In genomic region chr9:100642186-100642839, GRCm38 (mm10) we compare ENCODE assay signal across 8 mouse cellular contexts. TPM values are rescaled to one million over a fixed set of nuclear protein-coding genes. Genes with fewer than 3 reads are reported as not detected.
DNase-seq lines count a peak whose midpoint lies in the region; ATAC-seq lines count a peak whose summit lies in the region.

No protein-coding gene starts in this region.

- H3K4me3 ChIP-seq in brown adipose tissue, adult 24 weeks (ENCODE audit: insufficient read depth, low read depth, low read length), result peak overlapping the region; percentile 79
- peak overlapping the region; percentile 96 for H3K4me3 ChIP-seq in heart, embryonic 15.5 days
- H3K4me3 ChIP-seq in limb, embryonic 13.5 days, result peak overlapping the region; percentile 74
- peak overlapping the region; percentile 83 for H3K4me3 ChIP-seq in stomach, embryonic 14.5 days (ENCODE audit: low read depth, low read length)

- H3K9ac ChIP-seq in heart, embryonic 15.5 days, result peak overlapping the region; percentile 83
- peak overlapping the region; percentile 72 for H3K9ac ChIP-seq in limb, embryonic 13.5 days
- H3K9ac ChIP-seq in stomach, embryonic 14.5 days (replicated peaks; ENCODE audit: low read depth, low read length), result peak overlapping the region; percentile 58

- peak overlapping the region; percentile 98 for H3K27ac ChIP-seq in brown adipose tissue, adult 24 weeks (replicated peaks; ENCODE audit: low read depth, low read length)
- peak overlapping the region; percentile 99 for H3K27ac ChIP-seq in heart, embryonic 15.5 days
- peak overlapping the region; percentile 98 for H3K27ac ChIP-seq in limb, embryonic 13.5 days
- peak overlapping the region; percentile 98 for H3K27ac ChIP-seq in stomach, embryonic 14.5 days (ENCODE audit: low read length)

- H3K4me1 ChIP-seq in brown adipose tissue, adult 24 weeks (ENCODE audit: control insufficient read depth, insufficient read depth, insufficient read length, low read length), result peaks cover 3% of the 10 kb centered on the region; the same call in 1 of the 2 replicates
- H3K4me1 ChIP-seq in heart, embryonic 15.5 days (replicated peaks), result peaks cover 14% of the 10 kb centered on the region
- peaks cover 18% of the 10 kb centered on the region for H3K4me1 ChIP-seq in limb, embryonic 13.5 days
- H3K4me1 ChIP-seq in stomach, embryonic 14.5 days (ENCODE audit: control insufficient read depth, insufficient read depth, low read length), result no peaks in the 10 kb centered on the region

- no peaks in the 10 kb centered on the region for H3K9me3 ChIP-seq in heart, embryonic 15.5 days (replicated peaks)
- H3K9me3 ChIP-seq in limb, embryonic 13.5 days, result no peaks in the 10 kb centered on the region
- H3K9me3 ChIP-seq in stomach, embryonic 14.5 days (ENCODE audit: control insufficient read depth, low read depth, low read length), result no peaks in the 10 kb centered on the region

- H3K36me3 ChIP-seq in heart, embryonic 15.5 days, result no peaks in the 10 kb centered on the region
- H3K36me3 ChIP-seq in limb, embryonic 13.5 days, result no peaks in the 10 kb centered on the region
- H3K36me3 ChIP-seq in stomach, embryonic 14.5 days (ENCODE audit: control insufficient read depth, insufficient read depth, low read length), result no peaks in the 10 kb centered on the region

- peak; percentile 79 for DNase-seq in kidney, adult 11 months
- DNase-seq in kidney, postnatal 14 days, result no peak
- peak; percentile 86 for DNase-seq in 3T3-L1 (ENCODE audit: low read depth, low spot score)
- DNase-seq in frontal cortex, postnatal 25 days (ENCODE audit: low spot score in 2 of 2), result no peak

- no peaks in the 10 kb centered on the region for H3K27me3 ChIP-seq in heart, embryonic 15.5 days
- no peaks in the 10 kb centered on the region for H3K27me3 ChIP-seq in limb, embryonic 13.5 days
- no peaks in the 10 kb centered on the region for H3K27me3 ChIP-seq in stomach, embryonic 14.5 days (ENCODE audit: control insufficient read depth, insufficient read depth, low read length)

- H3K4me2 ChIP-seq in heart, embryonic 15.5 days, result peak overlapping the region; percentile 77
- peak overlapping the region; percentile 74 for H3K4me2 ChIP-seq in limb, embryonic 13.5 days (replicated peaks)
- peak overlapping the region; percentile 75 for H3K4me2 ChIP-seq in stomach, embryonic 14.5 days (replicated peaks; ENCODE audit: low read depth, low read length)

- ATAC-seq in heart, embryonic 15.5 days (replicated peaks; ENCODE audit: insufficient number of reproducible peaks, insufficient read depth, low FRiP score, low read depth), result no peak
- no peak for ATAC-seq in limb, embryonic 13.5 days (ENCODE audit: low FRiP score, low read depth)
- ATAC-seq in stomach, embryonic 14.5 days (ENCODE audit: insufficient number of reproducible peaks, insufficient read depth, low FRiP score, low read depth), result no peak

- under 1% methylated on average over 16 of the region's 16 CpGs for WGBS in heart, embryonic 15.5 days
- WGBS in limb, embryonic 13.5 days, result 3% methylated on average over 16 of the region's 16 CpGs
- 1% methylated on average over 16 of the region's 16 CpGs for WGBS in stomach, embryonic 14.5 days

RNA-seq across cellular contexts. Expression of gene Stag1, which starts 44.7 kb away (rescaled TPM):
- polyA plus RNA-seq in brown adipose tissue, adult 24 weeks (2012; ENCODE audit: insufficient read depth, insufficient read length, missing spikeins), result 8.2 and 16.9 TPM in 2 replicates
- 23.5 and 27.7 TPM in 2 replicates for polyA plus RNA-seq in heart, embryonic 15.5 days (2015; fragmentation: Nextera tagmentation; extraction: Ambion mirVana)
- 52.5 and 55.4 TPM in 2 replicates for polyA plus RNA-seq in limb, embryonic 13.5 days (2015; fragmentation: Nextera tagmentation; extraction: Ambion mirVana)
- 66.1 and 70.3 TPM in 2 replicates for polyA plus RNA-seq in stomach, embryonic 14.5 days (2014; fragmentation: Nextera tagmentation; extraction: Ambion mirVana)

Comparison
In these comparisons a context has a peak if more than half of its experiments do, and no peak if none do; other contexts are left out.
1. DNase-seq: peak in kidney, adult 11 months (single experiment) and 3T3-L1 (single experiment); none in kidney, postnatal 14 days (single experiment) and frontal cortex, postnatal 25 days (0 of 2).
2. Peak in every context shown above with its lines, with median percentiles within 50 percentile points of each other: H3K27ac ChIP-seq, H3K4me3 ChIP-seq, H3K4me2 ChIP-seq and H3K9ac ChIP-seq.